Comparison of ENCODE assay signal across 8 mouse cellular contexts in genomic region chr2:120970559-120971080, GRCm38 (mm10). TPM values are rescaled to one million over a fixed set of nuclear protein-coding genes. Genes with fewer than 3 reads are reported as not detected.
DNase-seq lines count a peak whose midpoint lies in the region; ATAC-seq and TF ChIP-seq lines count a peak whose summit lies in the region.

TSS of gene Ubr1 (minus strand) at chr2:120970715.

- no peak for TF ChIP-seq CTCF in ES-Bruce4 (IDR thresholded peaks at IDR 0.05; ENCODE audit: low read depth, low read length)
- no peak for TF ChIP-seq CTCF in heart, postnatal 0 days (IDR thresholded peaks at IDR 0.05; ENCODE audit: low read depth)

- peak within 1 kb of the TSS; percentile 91 for H3K4me3 ChIP-seq in ES-Bruce4 (ENCODE audit: low read depth, low read length)
- H3K4me3 ChIP-seq in forebrain, embryonic 13.5 days, result peak within 1 kb of the TSS; percentile 84
- peak within 1 kb of the TSS; percentile 79 for H3K4me3 ChIP-seq in heart, postnatal 0 days (ENCODE audit: low read depth, low read length)
- peak within 1 kb of the TSS; percentile 95 for H3K4me3 ChIP-seq in liver, embryonic 15.5 days (replicated peaks)
- H3K4me3 ChIP-seq in neural tube, embryonic 11.5 days (ENCODE audit: low read depth, low read length), result peak within 1 kb of the TSS; percentile 81
- H3K4me3 ChIP-seq in stomach, embryonic 16.5 days (replicated peaks; ENCODE audit: low read length), result peak within 1 kb of the TSS; percentile 82

- H3K27me3 ChIP-seq in ES-Bruce4 (ENCODE audit: control insufficient read depth, insufficient read depth, low read length, poor library complexity, severe bottlenecking), result no peaks in the 10 kb centered on the region
- H3K27me3 ChIP-seq in forebrain, embryonic 13.5 days, result no peaks in the 10 kb centered on the region
- H3K27me3 ChIP-seq in heart, postnatal 0 days (ENCODE audit: control insufficient read depth, insufficient read depth, low read length), result no peaks in the 10 kb centered on the region
- no peaks in the 10 kb centered on the region for H3K27me3 ChIP-seq in liver, embryonic 15.5 days
- no peaks in the 10 kb centered on the region for H3K27me3 ChIP-seq in neural tube, embryonic 11.5 days (ENCODE audit: control insufficient read depth, insufficient read depth, low read length)
- H3K27me3 ChIP-seq in stomach, embryonic 16.5 days (ENCODE audit: control insufficient read depth, insufficient read depth, low read length), result no peaks in the 10 kb centered on the region

- H3K36me3 ChIP-seq in ES-Bruce4 (ENCODE audit: control insufficient read depth, insufficient read depth, low read length, poor library complexity, severe bottlenecking), result no peaks in the 10 kb centered on the region
- H3K36me3 ChIP-seq in forebrain, embryonic 13.5 days (ENCODE audit: poor library complexity, severe bottlenecking), result no peaks in the 10 kb centered on the region
- peaks cover 4% of the 10 kb centered on the region; the same call in 1 of the 2 replicates for H3K36me3 ChIP-seq in heart, postnatal 0 days (replicated peaks; ENCODE audit: control insufficient read depth, insufficient read depth, low read length)
- peaks cover 14% of the 10 kb centered on the region; the same call in 1 of the 2 replicates for H3K36me3 ChIP-seq in liver, embryonic 15.5 days (replicated peaks)
- no peaks in the 10 kb centered on the region for H3K36me3 ChIP-seq in neural tube, embryonic 11.5 days (ENCODE audit: control insufficient read depth, insufficient read depth, low read length)
- H3K36me3 ChIP-seq in stomach, embryonic 16.5 days (ENCODE audit: control insufficient read depth, insufficient read depth, low read length), result no peaks in the 10 kb centered on the region

- DNase-seq in c-Kit-positive CD71-positive TER-119-positive erythroid progenitor cells, embryonic 14.5 days (ENCODE audit: low spot score), result peak; percentile 86
- peak; percentile 81 for DNase-seq in heart, postnatal 0 days (ENCODE audit: low spot score)
- peak; percentile 91 for DNase-seq in kidney, postnatal 36 days
- DNase-seq in neural tube, embryonic 11.5 days (ENCODE audit: low spot score), result peak; percentile 92

- TF ChIP-seq EP300 in ES-Bruce4 (IDR thresholded peaks at IDR 0.05; ENCODE audit: insufficient read depth, low read depth, low read length), result 0 out of 2 replicates have a peak, but pooled peaks have one; percentile 12
- TF ChIP-seq EP300 in heart, postnatal 0 days (IDR thresholded peaks at IDR 0.05; ENCODE audit: low read depth), result 0 out of 2 replicates have a peak, but pooled peaks have one; percentile 46

- no peaks in the 10 kb centered on the region for H3K9me3 ChIP-seq in ES-Bruce4 (replicated peaks; ENCODE audit: control insufficient read depth, insufficient read depth, low read length, poor library complexity, severe bottlenecking)
- H3K9me3 ChIP-seq in forebrain, embryonic 13.5 days (replicated peaks), result no peaks in the 10 kb centered on the region
- H3K9me3 ChIP-seq in heart, postnatal 0 days (replicated peaks; ENCODE audit: control insufficient read depth, low read length), result no peaks in the 10 kb centered on the region
- H3K9me3 ChIP-seq in liver, embryonic 15.5 days (replicated peaks), result no peaks in the 10 kb centered on the region
- no peaks in the 10 kb centered on the region for H3K9me3 ChIP-seq in neural tube, embryonic 11.5 days (ENCODE audit: control insufficient read depth, low read length)
- no peaks in the 10 kb centered on the region for H3K9me3 ChIP-seq in stomach, embryonic 16.5 days (replicated peaks; ENCODE audit: control insufficient read depth, low read length)

- peak within 1 kb of the TSS; percentile 70 for H3K4me2 ChIP-seq in forebrain, embryonic 13.5 days
- H3K4me2 ChIP-seq in heart, postnatal 0 days (ENCODE audit: low read depth, low read length), result peak within 1 kb of the TSS; percentile 69
- H3K4me2 ChIP-seq in liver, embryonic 15.5 days, result peak within 1 kb of the TSS; percentile 73
- H3K4me2 ChIP-seq in neural tube, embryonic 11.5 days (ENCODE audit: low read depth), result peak within 1 kb of the TSS; percentile 75
- H3K4me2 ChIP-seq in stomach, embryonic 16.5 days (ENCODE audit: low read depth, low read length), result peak within 1 kb of the TSS; percentile 86

- peak within 1 kb of the TSS; percentile 87 for H3K9ac ChIP-seq in ES-Bruce4 (ENCODE audit: low read depth, poor library complexity, severe bottlenecking)
- peak within 1 kb of the TSS; percentile 85 for H3K9ac ChIP-seq in forebrain, embryonic 13.5 days
- peak within 1 kb of the TSS; percentile 78 for H3K9ac ChIP-seq in heart, postnatal 0 days (replicated peaks; ENCODE audit: low read depth, low read length)
- peak within 1 kb of the TSS; percentile 94 for H3K9ac ChIP-seq in liver, embryonic 15.5 days
- peak within 1 kb of the TSS; percentile 93 for H3K9ac ChIP-seq in neural tube, embryonic 11.5 days (ENCODE audit: low read length)
- peak within 1 kb of the TSS; percentile 86 for H3K9ac ChIP-seq in stomach, embryonic 16.5 days (ENCODE audit: low read length)

- H3K27ac ChIP-seq in ES-Bruce4 (ENCODE audit: insufficient read depth, low read length), result no peak within 1 kb of the TSS
- peak within 1 kb of the TSS; percentile 85 for H3K27ac ChIP-seq in forebrain, embryonic 13.5 days
- peak within 1 kb of the TSS; percentile 80 for H3K27ac ChIP-seq in heart, postnatal 0 days (ENCODE audit: low read depth)
- peak within 1 kb of the TSS; percentile 89 for H3K27ac ChIP-seq in liver, embryonic 15.5 days (replicated peaks)
- H3K27ac ChIP-seq in neural tube, embryonic 11.5 days (ENCODE audit: low read depth, low read length), result peak within 1 kb of the TSS; percentile 81
- H3K27ac ChIP-seq in stomach, embryonic 16.5 days (ENCODE audit: low read length), result peak within 1 kb of the TSS; percentile 58

- peak; percentile 88 for ATAC-seq in forebrain, embryonic 13.5 days
- peak; percentile 93 for ATAC-seq in heart, postnatal 0 days (ENCODE audit: insufficient read depth, low read depth)
- ATAC-seq in liver, embryonic 15.5 days (ENCODE audit: insufficient read depth), result peak; percentile 84
- ATAC-seq in neural tube, embryonic 11.5 days (ENCODE audit: insufficient read depth, low FRiP score, low TSS enrichment), result peak; percentile 88
- ATAC-seq in stomach, embryonic 16.5 days (ENCODE audit: insufficient read depth, low FRiP score), result peak; percentile 86

- TF ChIP-seq POLR2A in ES-Bruce4 (IDR thresholded peaks at IDR 0.05; ENCODE audit: insufficient read depth, low read length), result peak; percentile 94

- WGBS in forebrain, embryonic 13.5 days, result under 1% methylated on average over 39 of the region's 39 CpGs
- WGBS in heart, postnatal 0 days, result under 1% methylated on average over 39 of the region's 39 CpGs
- under 1% methylated on average over 39 of the region's 39 CpGs for WGBS in liver, embryonic 15.5 days (ENCODE audit: insufficient replicate concordance)
- under 1% methylated on average over 39 of the region's 39 CpGs for WGBS in neural tube, embryonic 11.5 days
- WGBS in stomach, embryonic 16.5 days, result under 1% methylated on average over 39 of the region's 39 CpGs

- no peaks in the 10 kb centered on the region for H3K4me1 ChIP-seq in ES-Bruce4 (ENCODE audit: control insufficient read depth, insufficient read depth, low read length)
- peaks cover 28% of the 10 kb centered on the region for H3K4me1 ChIP-seq in forebrain, embryonic 13.5 days
- peaks cover 8% of the 10 kb centered on the region for H3K4me1 ChIP-seq in heart, postnatal 0 days (ENCODE audit: control insufficient read depth, insufficient read depth)
- H3K4me1 ChIP-seq in liver, embryonic 15.5 days (replicated peaks), result peaks cover 48% of the 10 kb centered on the region
- peaks cover 2% of the 10 kb centered on the region; the same call in 1 of the 2 replicates for H3K4me1 ChIP-seq in neural tube, embryonic 11.5 days (ENCODE audit: control insufficient read depth, insufficient read depth, low read length)
- H3K4me1 ChIP-seq in stomach, embryonic 16.5 days (ENCODE audit: control insufficient read depth, insufficient read depth, low read length), result 0 out of 2 replicates have a peak, but pooled peaks cover 6% of the 10 kb centered on the region

RNA-seq across cellular contexts. Expression of gene Ubr1, which starts in this region (rescaled TPM):
- 29.5 and 30.6 TPM in 2 replicates for polyA plus RNA-seq in ES-Bruce4 (2011; ENCODE audit: insufficient read depth, insufficient read length, low read depth, missing spikeins)
- polyA plus RNA-seq in forebrain, embryonic 13.5 days (2015; fragmentation: Nextera tagmentation; extraction: Ambion mirVana), result 32.1 and 34.9 TPM in 2 replicates
- total RNA-seq in heart, postnatal 0 days (2014; rRNA removed; ENCODE audit: low replicate concordance), result 11.7 and 28.9 TPM in 2 replicates
- polyA plus RNA-seq in heart, postnatal 0 days (2015; fragmentation: Nextera tagmentation; extraction: Ambion mirVana), result 13.6 and 14.3 TPM in 2 replicates
- polyA plus RNA-seq in liver, embryonic 15.5 days (2015; fragmentation: Nextera tagmentation; extraction: Ambion mirVana), result 10.8 and 11.9 TPM in 2 replicates
- 23.7 and 25.7 TPM in 2 replicates for polyA plus RNA-seq in neural tube, embryonic 11.5 days (2014; fragmentation: Nextera tagmentation; extraction: Ambion mirVana)
- 21.3 and 21.5 TPM in 2 replicates for polyA plus RNA-seq in stomach, embryonic 16.5 days (2015; fragmentation: Nextera tagmentation; extraction: Ambion mirVana)
